Mouse (Mus musculus): ENCODE measurements around the gene Gfra1.

Gene Gfra1

DNA sequence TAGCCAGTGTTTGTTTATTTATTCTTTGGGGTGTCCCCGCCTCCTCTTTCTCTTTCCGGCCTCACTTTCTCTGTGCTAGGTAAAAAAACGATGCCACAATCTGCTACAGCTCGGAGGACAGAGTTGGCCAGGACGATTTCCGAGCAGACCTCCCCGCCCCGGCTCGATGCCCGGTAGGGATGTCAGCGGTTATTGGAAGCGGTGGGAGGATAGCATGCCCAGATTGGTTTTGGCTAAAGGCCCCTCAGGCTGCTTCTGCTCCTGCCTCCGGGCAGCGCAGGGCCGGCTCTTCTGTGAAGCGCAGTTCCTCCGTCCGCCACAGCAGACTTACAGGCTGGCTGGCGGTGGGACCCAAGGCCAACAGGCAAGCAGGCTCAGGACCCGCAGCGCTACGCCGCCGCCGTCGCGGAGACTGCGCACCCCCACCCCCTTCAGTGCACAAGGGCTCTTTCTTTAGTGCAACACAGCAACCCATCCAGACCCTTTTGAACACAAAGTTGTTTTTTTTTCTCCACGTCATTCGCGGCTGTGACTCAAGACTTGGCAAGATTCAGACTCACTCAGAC, at the start of gene Gfra1:
Gfra1 (minus strand) TSS at position 414 of the 566 bp plus-strand sequence.
- DNase-seq: peak; percentile 85

DNA sequence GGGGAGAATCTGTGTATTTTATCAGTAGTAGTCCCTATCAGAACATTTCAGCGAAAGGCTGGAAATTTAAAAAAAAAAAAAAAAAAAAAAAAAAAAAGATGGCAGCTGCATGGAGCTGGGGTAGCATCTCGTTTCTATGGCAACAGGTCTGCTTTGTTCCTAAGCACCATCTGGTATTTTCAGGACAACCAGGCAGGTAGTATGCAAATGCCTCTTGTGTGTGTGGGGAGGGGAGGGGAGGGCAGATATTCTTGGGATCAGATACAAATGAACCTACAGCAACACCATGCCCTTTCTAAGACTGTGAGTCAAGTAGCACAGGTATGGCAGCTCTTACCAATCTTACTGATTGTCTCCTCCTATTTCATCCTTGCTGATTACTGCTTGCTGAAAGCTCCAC, 44.3 kb upstream of the Gfra1 start:
- peak; percentile 36 for DNase-seq

DNA sequence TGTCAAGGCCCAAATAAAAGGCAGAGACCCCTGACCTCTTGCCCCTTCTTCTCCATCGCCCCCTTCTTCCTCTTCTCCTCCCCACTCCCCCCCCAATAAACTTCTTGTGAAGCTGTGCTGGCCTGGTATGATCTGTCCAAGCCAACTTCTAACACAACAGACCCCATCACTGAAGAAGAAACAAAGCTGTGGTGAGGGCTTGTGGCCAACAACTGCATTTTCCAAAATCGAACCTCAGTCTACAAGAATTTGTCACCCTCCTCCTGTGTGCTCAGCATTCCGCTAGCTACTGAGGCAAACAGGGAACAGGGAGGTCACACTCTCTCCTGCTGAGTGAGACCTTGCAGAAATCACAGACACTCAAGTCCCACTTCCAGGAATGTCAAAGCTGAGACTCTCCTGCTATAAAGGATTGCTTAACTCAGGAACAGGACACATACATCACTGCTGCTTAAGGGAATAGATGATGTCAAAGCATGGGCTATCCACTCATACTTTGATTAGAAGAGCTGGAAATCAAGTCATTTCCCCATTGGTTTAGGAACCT, 43.8 kb upstream of the Gfra1 start:
- no peak for DNase-seq

DNA sequence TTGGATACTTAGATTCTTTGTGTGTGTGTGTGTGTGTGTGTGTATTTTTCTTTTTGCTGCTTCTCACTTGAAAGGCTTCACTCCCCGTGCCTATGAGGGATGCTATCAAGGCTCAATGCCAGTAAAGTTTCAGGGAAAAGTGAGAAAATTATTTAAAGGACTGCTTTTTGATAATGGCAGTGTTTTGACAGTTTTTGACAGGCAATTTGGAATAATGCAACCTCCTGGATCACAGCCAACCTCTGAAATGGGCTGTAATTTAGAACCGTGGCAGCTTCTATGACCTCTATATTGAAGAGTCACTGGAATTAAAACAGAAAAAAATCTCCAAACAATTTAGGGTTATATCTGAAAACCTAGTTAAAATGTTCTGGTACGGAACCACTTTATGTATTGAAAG, 41.4 kb upstream of the Gfra1 start:
- DNase-seq: no peak

DNA sequence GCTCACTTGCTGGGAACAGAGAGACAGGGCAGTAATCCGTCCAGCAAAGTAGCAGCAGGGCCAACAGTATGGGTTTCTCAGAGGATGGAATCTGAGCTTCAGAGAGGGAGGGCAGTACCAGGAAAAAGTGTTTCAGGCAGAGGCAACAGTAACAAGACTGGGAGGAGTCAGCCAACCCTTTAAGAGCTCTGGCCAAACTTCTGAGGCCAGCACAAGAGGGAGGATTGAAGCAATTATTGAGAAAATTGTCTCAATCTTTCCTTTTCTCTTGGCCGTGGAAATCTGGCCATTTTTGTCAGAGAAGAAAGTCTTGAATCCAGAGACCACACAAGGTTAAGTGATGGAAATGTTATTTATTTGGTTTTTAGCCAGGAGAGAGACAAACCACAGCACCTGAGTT, 31.0 kb upstream of the Gfra1 start:
- no peak for DNase-seq

DNA sequence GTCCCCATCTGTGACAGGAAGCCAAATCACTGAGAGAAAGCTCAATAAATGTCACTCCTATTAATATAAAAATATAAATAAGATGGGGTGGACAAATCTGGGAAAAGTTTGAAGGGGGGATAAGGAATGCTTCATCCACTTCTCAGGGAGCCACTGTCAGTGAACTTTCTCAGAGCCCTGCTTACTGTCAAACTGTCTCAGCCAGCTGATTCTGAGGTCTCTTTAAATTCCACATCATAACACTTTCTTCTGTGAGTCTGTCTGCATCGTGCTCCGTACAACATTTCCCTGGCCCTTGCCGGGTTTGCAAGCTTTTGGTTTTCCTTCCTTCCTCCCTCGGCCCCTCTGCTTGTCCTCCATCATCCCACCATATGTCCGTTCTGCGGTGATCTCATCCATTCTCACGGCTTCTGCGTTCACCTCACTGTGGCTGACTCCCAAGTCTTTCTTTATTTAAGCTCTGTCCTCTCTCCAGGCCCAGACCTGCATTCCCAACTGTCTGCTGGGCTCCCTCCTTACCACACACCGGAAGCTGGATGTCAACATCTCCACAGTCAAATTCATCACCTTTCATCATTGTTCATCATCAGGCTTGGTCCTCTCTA, 26.8 kb upstream of the Gfra1 start:
- DNase-seq: no peak

DNA sequence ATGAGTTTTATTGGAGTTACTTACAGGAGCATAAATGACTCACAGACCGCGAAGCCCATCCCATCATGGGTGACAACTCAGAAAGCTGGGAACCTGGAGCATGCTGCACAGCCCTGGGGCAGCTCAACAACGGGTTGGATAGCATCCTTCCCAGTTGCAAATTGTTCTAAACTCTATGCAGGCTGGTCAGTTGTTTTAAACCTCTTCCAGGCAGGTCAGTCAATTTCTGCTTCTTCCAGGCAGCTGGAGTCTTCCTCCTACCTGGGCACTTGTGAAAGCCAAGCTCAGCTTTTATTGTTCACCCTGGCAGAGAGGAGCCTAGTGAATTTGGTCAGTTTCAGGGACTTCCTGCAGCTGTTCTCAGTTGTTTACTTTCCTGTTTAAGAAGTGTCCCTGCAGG, 18.5 kb upstream of the Gfra1 start:
- DNase-seq: no peak

DNA sequence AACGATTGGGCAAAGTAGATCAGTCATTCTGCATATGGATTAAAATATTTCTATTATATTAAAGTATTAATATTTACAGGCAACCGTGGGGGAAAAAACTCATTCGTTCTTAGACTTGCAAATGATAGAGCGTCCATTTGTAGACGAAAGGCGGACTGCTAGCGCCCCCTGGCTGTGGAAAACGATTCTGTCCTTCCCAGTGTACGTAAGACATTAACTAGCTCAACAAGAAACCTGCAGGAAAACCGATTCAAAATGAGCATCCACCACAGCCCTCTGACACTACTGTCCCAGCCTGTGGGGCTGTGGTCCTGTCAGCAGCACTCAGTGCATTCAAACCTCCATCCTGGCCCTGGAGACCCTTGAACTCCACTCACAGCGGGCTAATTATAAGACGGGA, 13.7 kb upstream of the Gfra1 start:
- DNase-seq: peak; percentile 88

DNA sequence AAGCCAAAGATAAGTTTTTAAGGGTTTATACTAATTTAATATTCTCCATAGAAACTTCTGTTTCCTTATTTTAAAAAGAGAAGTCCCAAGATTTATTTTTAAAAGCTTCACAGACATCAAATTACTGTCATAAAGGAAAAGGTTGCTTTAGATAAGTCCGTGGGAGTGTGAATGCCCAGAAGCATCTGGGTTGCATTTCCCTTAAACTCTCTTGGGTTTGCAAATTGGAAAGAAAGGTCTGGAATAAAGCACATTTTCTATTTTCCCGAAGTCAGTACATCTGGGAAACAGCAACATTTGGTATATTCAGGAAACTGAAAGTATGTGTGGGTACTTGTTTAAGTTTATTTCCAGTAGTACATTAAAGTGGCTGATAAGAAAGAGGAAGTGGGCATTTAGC, 12.6 kb upstream of the Gfra1 start:
- DNase-seq: no peak

DNA sequence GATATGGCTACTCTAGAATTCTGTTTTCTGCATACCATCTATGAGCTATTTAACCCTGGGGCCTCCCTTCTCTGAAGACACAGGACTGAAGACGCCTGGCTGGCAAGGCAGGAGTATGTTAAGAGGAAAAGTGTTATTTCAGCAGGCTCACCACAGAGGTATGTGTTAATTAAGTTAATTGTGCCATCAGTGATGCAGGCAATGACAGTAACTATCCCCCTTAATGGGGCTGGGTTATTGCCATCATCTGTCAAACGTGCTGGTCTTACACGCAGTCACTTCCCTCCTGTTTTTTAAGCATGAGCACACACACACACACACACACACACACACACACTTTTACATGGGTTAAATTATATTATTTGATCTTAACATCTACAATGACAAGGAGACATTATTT, 8.0 kb upstream of the Gfra1 start:
- DNase-seq: peak; percentile 46

DNA sequence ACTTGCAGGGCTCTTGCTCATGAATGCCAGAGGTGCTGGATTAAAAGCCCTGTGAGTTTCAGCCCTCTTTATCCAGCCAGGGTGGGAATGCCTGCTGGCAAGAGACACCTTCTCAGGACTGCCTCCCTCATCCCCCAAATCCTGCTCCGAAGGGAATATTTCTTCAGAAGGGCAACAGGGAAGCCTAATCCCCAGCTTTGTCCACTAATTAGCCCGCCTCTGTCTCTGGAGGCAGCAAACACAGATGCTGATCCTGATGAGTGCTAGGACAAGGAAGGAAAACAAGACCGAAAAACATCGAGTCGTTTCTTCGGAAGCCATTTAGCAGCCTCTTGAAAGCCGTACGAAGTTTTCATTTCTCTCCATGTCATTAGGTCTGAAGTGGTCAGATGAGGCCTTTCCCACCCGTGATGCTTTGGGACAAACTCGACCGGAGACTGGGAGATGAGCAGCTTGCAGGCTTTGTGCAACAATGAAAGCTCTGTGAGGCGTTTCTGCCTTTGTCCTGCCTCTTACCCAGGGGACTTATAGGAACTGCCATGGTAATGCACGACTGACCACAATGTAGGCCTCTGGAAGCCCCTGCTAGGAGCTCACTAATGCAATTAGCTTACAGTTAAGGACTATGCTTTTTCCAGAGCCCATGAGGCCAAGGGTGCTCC, 4.8 kb upstream of the Gfra1 start:
- peak; percentile 93 for DNase-seq

DNA sequence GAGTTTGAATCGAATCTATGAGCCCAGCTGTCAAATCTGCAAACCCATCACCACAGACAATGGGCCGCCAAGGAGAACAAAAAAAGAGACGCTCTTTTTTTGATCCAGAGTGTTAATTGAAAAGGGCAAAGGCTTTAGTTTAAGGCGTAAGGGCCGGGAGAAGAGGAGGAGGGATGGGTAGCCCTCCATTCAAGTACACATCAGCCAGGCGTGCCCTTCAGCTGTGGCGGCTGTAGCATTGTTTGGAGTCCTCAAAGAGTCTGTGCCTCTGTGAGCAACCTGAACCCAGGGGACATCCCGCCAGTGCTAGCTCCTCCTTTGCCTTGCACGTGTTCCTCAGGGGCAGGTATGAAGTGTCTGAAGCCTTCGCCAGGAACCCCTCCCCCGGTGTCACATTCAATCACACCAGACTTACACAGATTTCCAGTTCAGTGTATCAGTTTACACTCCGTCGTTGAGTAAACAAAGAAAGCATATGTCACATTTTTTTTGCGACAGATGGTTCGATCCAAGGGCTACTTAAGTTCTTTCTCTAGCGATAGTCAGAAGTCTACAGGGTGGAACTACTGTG, 867 bp upstream of the Gfra1 start:
- DNase-seq: peak; percentile 91

DNA sequence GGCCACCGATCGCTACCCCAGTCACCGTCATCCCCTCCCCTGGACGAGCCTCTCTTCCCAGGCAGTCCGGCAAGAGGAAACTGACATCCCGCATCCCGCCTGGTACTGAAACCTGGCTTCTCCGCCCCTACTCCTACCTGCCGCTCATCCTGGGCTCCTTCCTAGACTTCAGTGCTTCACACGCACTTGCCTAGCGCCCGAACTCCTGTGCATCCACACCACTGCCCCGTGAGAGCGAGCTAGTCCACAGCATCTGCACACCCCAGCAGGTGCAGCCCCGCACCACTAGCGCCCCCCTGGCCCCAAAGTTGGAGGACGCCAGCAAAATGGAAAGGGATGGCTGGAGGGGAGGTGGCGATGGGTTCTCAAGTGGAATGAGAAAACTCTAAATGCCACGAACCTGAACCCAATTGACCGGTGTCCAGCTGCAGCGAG, 631 bp downstream of the Gfra1 start:
- DNase-seq: peak; percentile 75

DNA sequence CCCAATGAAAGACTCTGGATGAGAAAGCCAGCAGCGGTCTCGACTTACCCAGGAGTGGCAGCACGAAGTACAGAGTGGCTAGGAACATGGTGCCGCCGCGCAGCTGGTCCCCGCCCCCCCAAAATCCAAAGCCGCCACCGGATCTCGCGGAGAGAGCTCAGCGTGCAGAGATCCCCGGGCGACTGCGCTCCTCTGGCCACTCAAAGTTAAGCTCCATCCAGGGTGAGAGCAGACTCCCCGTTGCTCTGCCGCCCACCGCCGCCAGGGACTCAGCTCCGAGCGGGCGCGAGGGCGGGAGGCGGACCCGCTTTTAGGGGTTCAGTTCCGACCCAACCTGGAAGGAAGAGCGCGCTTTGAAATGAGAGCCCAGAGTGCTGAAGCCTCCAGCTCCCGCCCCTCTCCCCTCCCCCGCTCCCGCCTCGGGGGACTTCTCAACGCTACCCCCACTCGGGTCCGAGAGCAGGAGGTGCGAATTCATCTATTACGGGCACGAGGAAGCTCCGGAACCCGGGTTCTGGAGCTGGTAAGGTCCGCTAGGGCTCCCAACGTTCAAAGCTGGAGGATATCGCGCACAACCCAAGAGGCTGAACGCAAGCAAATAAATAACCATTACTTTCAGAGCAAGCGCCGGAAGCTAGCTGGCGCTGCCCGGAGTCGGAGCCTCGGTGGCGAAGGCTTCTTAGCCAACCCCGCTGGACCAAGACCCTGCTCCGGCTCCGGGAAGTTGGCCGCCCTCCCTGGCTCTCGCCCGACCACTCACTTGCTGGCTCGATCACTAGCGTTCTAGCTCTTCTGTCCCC, 1.2 kb downstream of the Gfra1 start:
- DNase-seq: peak; percentile 79

DNA sequence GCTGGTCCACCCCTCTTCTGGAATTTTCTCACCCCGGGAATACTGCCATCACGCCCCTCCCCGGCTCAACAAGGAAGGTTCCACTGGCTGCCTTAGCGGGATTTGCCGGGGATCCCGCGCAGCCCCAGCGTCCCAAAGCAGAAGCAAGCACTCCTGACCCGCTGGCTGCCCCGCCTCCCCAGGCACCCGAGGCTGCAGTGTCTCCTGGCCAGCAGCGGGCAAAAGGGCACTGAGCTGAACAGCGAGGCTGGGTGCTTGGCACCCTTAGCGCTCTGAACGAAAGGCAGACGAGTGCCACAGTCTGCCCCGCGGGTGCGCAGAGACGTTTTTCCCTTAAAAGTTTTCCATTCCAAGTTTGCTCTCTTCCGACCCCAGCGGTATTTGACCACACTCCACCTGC, 2.1 kb downstream of the Gfra1 start:
- DNase-seq: peak; percentile 49

DNA sequence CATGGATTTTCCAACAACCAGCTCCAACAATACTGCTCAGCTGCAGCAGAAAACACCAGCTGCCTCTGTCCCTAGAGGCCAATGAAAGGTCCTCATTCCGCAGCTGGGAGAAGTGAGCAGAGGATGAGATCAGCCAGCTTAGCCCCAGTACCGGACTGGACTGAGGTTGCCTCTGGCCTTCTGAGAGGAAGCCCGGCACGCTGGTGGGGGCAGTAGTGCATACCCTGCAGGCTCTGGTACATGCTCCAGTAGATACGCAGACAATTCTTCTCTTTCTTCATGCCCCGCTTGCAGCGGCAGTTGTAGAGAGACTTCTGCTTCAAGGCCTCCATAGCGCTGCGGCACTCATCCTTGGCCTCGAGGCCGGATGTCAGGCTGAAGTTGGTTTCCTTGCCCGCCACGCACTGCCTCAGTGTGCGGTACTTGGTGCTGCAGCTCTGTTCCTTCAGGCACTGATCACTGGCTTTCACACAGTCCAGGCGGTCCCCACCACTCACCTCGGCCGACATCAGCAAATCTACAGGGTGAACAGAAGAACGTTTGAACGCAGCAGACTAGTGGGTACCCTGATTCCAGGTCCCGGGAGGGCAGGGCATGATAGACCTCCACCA, 2.7 kb downstream of the Gfra1 start:
- DNase-seq: peak; percentile 68

DNA sequence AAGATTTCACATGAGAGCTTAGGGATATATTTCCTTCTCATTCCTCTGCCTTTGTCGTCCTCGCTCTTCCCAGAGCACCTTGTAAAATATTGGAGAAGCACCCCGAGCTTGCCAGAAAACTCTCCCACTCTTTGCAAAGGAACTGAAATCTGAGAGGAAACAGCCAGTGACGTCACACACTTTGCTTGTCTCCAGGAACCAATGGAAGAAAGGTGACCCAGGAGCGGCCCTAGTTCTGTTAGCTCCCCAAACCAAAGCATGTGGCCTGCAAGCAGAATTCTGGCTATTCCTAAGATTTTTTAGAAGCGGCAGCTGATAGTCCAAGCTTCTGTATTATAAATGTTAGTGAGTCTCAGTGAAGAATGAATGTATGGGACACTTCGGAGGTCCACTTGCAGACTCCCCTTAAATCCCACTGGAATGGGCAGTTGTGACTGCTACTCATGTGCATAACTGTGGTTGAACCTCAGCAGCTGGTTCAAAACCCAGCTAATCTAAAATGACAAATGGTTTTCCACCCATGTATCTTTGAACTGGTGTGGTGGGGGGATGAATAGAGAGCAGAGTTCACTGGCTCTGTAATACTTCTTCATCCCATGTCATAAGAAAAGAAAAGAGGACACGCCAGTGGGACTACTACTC, 3.4 kb downstream of the Gfra1 start:
- peak; percentile 24 for DNase-seq

DNA sequence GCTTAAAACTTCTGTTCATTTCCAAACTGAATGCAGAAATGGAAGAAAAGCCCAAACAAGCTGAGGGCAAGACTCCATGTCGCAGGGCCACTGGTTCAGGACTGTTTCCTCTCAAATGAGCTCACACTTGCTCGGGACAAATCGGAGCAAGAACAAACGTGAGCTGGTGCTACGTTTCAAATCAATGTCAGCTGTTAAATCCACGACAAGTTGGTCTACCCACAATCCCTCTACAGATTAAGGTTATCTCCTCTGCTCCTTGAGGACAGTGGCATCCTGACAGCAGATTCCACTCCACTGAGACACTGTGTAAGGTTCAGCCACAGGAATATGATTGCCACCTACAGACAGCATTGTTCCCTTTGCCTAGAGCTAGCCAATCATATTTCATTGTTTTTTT, 4.4 kb downstream of the Gfra1 start:
- peak; percentile 24 for DNase-seq

DNA sequence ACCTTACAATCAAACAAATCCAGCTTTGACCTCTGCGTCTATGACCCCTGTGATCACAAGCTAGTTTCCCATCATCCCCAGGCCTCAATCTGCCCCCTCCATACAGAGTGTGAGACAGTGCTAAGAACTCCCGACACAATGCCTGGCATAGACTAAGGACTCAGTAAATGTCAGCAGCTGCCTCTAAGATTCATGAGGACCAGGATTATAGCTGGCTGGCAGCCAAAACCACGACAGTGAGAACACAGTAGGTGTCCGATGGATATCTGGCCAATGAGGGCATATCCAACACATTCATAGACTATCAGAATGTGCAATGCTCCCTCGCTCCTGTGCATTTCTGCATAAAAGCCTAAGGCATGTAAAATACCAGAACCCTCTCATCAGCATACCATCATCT, 5.0 kb downstream of the Gfra1 start:
- DNase-seq: peak; percentile 82

DNA sequence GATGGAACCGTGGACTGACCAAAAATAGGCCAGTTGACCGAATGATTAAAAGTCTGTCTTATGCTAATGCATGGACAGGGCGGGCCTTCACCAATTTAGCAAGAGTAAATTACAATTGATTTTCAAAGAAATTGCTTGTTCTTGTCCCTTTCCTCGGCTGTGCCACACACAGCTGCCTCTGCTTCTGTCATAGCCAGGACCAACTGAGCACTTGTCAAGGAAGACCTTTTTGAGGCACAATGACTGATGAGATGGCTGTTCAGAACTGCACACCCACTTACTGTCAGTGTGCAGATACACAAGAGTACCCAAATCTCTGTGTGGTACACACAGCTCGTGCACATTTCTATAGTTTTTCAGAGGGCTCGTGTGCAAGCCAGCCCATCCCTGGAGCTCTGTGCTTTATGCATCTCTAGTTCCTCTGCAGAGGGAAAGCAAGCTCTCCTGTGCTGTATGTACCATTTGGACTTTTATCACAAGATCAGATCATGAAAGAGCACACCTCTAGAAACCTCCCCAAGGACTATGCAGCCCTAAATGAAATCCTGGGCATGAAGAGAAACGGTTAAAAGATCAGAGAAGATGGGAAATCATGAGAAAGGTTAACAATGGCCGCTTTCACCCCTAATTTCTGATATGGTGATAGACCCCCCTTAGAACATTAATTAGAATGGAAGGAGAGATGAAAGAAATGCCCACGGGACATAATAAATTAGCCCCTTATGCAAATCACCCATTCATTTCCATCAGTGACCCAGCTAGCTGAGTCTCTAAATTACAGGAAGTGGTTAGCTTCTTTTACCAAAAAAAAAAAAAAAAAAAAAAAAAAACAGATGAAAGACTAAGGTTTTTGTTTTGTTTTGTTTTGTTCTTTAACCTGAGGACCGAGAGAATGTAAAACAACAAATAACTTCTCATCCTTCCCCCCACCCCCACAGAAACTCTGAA, 12.7 kb downstream of the Gfra1 start:
- DNase-seq: peak; percentile 74

DNA sequence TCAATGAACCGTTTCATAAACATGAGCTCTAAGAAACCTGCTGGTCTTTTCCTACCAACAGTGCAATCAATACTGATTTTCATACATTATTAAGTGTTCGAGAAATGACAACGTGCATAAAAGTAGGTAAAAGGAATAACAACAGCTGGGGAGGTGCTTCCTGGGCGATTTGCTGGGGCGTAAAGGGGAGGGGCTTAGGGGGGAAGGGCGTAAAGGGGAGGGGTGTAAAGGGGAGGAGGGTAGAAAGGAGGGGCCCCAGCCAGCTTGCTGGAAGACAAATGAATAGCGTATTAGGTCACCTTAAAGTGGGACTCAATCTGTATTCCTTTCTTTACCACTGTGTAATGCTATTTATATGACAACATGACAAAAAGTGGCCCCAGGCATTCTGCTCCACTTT, 13.9 kb downstream of the Gfra1 start:
- DNase-seq: no peak
